Mouse (Mus musculus) lung, postnatal 0 days (tissue): ENCODE measurements around the gene Myo1h. TPM values are rescaled to one million over a fixed set of nuclear protein-coding genes. Genes with fewer than 3 reads are reported as not detected.
A peak's percentile ranks its signal among the peaks of the same experiment; 100 is the strongest.

Source experiments
- ATAC-seq: fragments of 200-750 bp; cut with Nextera tagmentation; 2 replicates; pipeline ENCODE4 v1.8.0; 2017; ENCODE audit warnings: moderate library complexity
- DNase-seq: peaks from one replicate; pipeline ENCODE4 v3.0.0-alpha.2; 2016; ENCODE audit warnings: low spot score
- H3K27ac ChIP-seq: fragments of 300-500 bp; sonication (generic); 2 replicates; pipeline ENCODE4 v1.5.1; 2014; ENCODE audit warnings: antibody characterized with exemption, mild to moderate bottlenecking, low read length, mixed read lengths
- H3K27me3 ChIP-seq: fragments of 300-500 bp; sonication (generic); replicated peaks from 2 replicates; pipeline ENCODE4 v1.6.1; 2014; ENCODE audit warnings: low read length, mixed read lengths; ENCODE audit not compliant: insufficient read depth
- H3K36me3 ChIP-seq: fragments of 300-500 bp; sonication (generic); 2 replicates; pipeline ENCODE4 v1.6.1; 2014; ENCODE audit warnings: low read length, mixed read lengths; ENCODE audit not compliant: insufficient read depth
- H3K4me1 ChIP-seq: fragments of 300-500 bp; sonication (generic); 2 replicates; pipeline ENCODE4 v1.6.1; 2014; ENCODE audit warnings: antibody characterized with exemption, low read depth, low read length, mixed read lengths; ENCODE audit not compliant: insufficient read depth
- H3K4me2 ChIP-seq: fragments of 300-500 bp; sonication (generic); replicated peaks from 2 replicates; pipeline ENCODE4 v1.6.1; 2014; ENCODE audit warnings: low read depth, mild to moderate bottlenecking, low read length, moderate library complexity, mixed read lengths
- H3K4me3 ChIP-seq: fragments of 300-500 bp; sonication (generic); 2 replicates; pipeline ENCODE4 v1.5.1; 2014; ENCODE audit warnings: low read depth, low read length
- H3K9ac ChIP-seq: fragments of 300-500 bp; sonication (generic); replicated peaks from 2 replicates; pipeline ENCODE4 v1.6.1; 2014; ENCODE audit warnings: low read depth, mild to moderate bottlenecking
- H3K9me3 ChIP-seq: fragments of 300-500 bp; sonication (generic); 2 replicates; pipeline ENCODE4 v1.6.1; 2016; ENCODE audit warnings: low read length, mixed read lengths
- CTCF ChIP-seq: IDR thresholded peaks from 2 replicates; pipeline ENCODE4 v1.5.1; 2016; ENCODE audit warnings: antibody characterized with exemption, mild to moderate bottlenecking
- EP300 ChIP-seq: IDR thresholded peaks from 2 replicates; pipeline ENCODE4 v1.6.1; 2016; ENCODE audit warnings: antibody characterized with exemption, mild to moderate bottlenecking, control low read depth
- WGBS: fragments of 180-500 bp; shearing (Covaris S2); extraction: QIAGEN DNeasy Blood & Tissue Kit; methylation state at CpG from one replicate; pipeline ENCODE4 v1.1.7; 2014; 5-methylcytosine and 5-hydroxymethylcytosine counted together
- polyA plus RNA-seq: library from polyadenylated mRNA; unstranded; fragments of >200 nt; fragmentation: Nextera tagmentation; extraction: Ambion mirVana; gene quantifications from 2 replicates; pipeline ENCODE4 v1.2.1, GENCODE M21; 2015

Myo1h gene
- 3.1 and 3.4 TPM in 2 replicates for polyA plus RNA-seq

DNA sequence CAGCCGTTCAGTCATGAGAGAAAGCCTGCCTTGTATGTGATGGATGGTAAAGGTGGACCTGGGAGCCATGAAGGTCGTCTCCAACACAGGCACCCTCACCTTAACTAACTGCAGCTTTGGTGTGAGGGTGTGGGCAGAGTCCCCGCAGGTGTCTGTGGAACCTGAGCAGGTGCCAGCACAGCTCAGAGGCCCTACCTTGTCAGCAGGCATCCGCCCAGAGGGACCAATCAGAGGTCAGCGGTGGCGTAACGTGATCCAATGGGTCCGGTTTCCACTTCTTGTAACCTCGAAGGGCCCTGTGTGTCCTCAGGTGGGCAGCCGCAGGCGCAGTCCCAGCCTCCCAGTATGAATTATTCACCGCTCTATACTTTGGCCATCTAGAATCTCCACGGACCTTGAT is at the start of gene Myo1h:
Gene Myo1h (plus strand): TSS at position 293 of the 400 bp plus-strand sequence.
- 33% methylated on average over 13 of the region's 13 CpGs for WGBS
- TF ChIP-seq EP300 (no peak), CTCF (no peak)
- no peaks in the 10 kb centered on the region for H3K27me3 ChIP-seq
- H3K9ac ChIP-seq, result no peak within 1 kb of the TSS
- H3K36me3 ChIP-seq, result no peaks in the 10 kb centered on the region
- H3K27ac ChIP-seq, result no peak within 1 kb of the TSS
- no peaks in the 10 kb centered on the region for H3K4me1 ChIP-seq
- no peak within 1 kb of the TSS for H3K4me2 ChIP-seq
- ATAC-seq (peak; percentile 37), DNase-seq (no peak)
- H3K9me3 ChIP-seq, result no peaks in the 10 kb centered on the region
- H3K4me3 ChIP-seq, result no peak within 1 kb of the TSS

GRCm38 (mm10) chr5:114239737-114240136 is 49.2 kb upstream of the Myo1h start:
- no peaks in the 10 kb centered on the region for H3K4me1 ChIP-seq
- H3K27me3 ChIP-seq, result no peaks in the 10 kb centered on the region
- H3K9me3 ChIP-seq, result no peaks in the 10 kb centered on the region
- H3K4me2 ChIP-seq, result no peak overlapping the region
- H3K27ac ChIP-seq, result no peak overlapping the region
- TF ChIP-seq EP300 (no peak), CTCF (no peak)
- WGBS, result 43% methylated on average over 14 of the region's 14 CpGs
- no peaks in the 10 kb centered on the region for H3K36me3 ChIP-seq
- H3K4me3 ChIP-seq, result no peak overlapping the region
- no peak overlapping the region for H3K9ac ChIP-seq
- ATAC-seq (no peak), DNase-seq (no peak)

- Histone ChIP-seq H3K4me2 (no peak overlapping the region), H3K4me1 (no peaks in the 10 kb centered on the region), H3K4me3 (no peak overlapping the region), H3K9me3 (no peaks in the 10 kb centered on the region), H3K27me3 (no peaks in the 10 kb centered on the region), H3K9ac (no peak overlapping the region), H3K36me3 (no peaks in the 10 kb centered on the region), H3K27ac (no peak overlapping the region)
- TF ChIP-seq CTCF, result no peak
- no peak for TF ChIP-seq EP300
- DNase-seq (no peak), ATAC-seq (no peak)
- 75% methylated on average over 7 of the region's 7 CpGs for WGBS
These were observed 42.5 kb upstream of the Myo1h start for GRCm38 (mm10) chr5:114246465-114246864.

DNA sequence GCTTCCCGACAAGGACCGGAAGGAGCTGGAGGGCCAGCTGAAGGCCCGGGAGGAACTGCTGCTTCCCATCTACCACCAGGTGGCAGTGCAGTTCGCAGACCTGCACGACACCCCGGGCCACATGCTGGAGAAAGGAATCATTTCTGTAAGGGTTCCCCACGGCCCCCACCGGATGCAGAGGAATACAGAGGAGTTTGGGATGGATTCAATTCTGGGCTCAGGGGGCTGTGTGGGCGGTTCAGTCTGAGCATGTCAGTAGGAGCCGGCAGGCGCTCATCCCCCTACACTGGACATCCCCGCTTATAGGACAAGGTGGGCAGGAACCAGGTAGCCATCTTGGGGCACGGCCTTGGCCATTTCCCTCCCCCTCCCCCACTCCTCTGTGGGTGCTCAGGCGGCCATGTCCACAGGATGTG is 40.8 kb upstream of the Myo1h start:
- no peak overlapping the region for H3K4me3 ChIP-seq

GRCm38 (mm10) chr5:114259495-114259894 is 29.5 kb upstream of the Myo1h start:
- Histone ChIP-seq H3K27me3 (no peaks in the 10 kb centered on the region), H3K4me1 (no peaks in the 10 kb centered on the region), H3K4me3 (no peak overlapping the region), H3K9ac (no peak overlapping the region), H3K27ac (no peak overlapping the region), H3K4me2 (no peak overlapping the region), H3K9me3 (no peaks in the 10 kb centered on the region), H3K36me3 (no peaks in the 10 kb centered on the region)
- ATAC-seq (no peak), DNase-seq (no peak)
- TF ChIP-seq CTCF (no peak), EP300 (no peak)
- 51% methylated on average over 10 of the region's 10 CpGs for WGBS

More for the DNA sequence above, 40.8 kb upstream of the Myo1h start:
- ATAC-seq (peak; percentile 65), DNase-seq (peak; percentile 84)
- no peak overlapping the region for H3K4me2 ChIP-seq
- no peaks in the 10 kb centered on the region for H3K27me3 ChIP-seq
- H3K36me3 ChIP-seq, result no peaks in the 10 kb centered on the region
- H3K9me3 ChIP-seq, result no peaks in the 10 kb centered on the region
- TF ChIP-seq EP300 (no peak), CTCF (peak; percentile 93)
- no peak overlapping the region for H3K27ac ChIP-seq
- 11% methylated on average over 14 of the region's 14 CpGs for WGBS
- no peaks in the 10 kb centered on the region for H3K4me1 ChIP-seq
- H3K9ac ChIP-seq, result no peak overlapping the region

DNA sequence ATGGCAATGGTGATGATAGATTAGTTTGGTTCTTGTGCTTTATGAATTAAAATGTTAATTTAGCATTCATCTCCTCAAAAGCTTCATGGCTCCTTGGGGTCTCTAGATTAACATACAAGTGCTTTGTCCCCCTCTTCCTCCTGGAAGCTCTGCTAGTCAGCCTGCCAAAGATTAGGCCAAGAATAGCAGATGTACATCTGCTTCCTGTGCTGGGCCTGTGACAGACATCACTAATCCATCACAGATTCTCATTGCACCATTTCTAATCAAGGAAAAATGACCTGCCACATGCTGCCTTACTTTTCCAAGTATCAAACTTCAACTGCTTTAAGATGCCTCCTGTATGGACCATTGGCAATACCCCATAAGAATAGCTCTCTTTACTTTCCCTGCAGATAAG is 27.5 kb upstream of the Myo1h start:
- no peaks in the 10 kb centered on the region for H3K27me3 ChIP-seq
- no peaks in the 10 kb centered on the region for H3K9me3 ChIP-seq
- no peak for DNase-seq
- no peak overlapping the region for H3K4me3 ChIP-seq
- H3K4me2 ChIP-seq, result no peak overlapping the region
- no peak overlapping the region for H3K27ac ChIP-seq
- H3K4me1 ChIP-seq, result no peaks in the 10 kb centered on the region
- ATAC-seq, result no peak
- H3K9ac ChIP-seq, result no peak overlapping the region
- TF ChIP-seq CTCF (no peak), EP300 (no peak)
- no peaks in the 10 kb centered on the region for H3K36me3 ChIP-seq

GRCm38 (mm10) chr5:114264030-114264459 is 24.9 kb upstream of the Myo1h start:
- Histone ChIP-seq H3K4me1 (no peaks in the 10 kb centered on the region), H3K4me2 (no peak overlapping the region), H3K27me3 (no peaks in the 10 kb centered on the region), H3K4me3 (no peak overlapping the region), H3K27ac (no peak overlapping the region), H3K36me3 (no peaks in the 10 kb centered on the region), H3K9me3 (no peaks in the 10 kb centered on the region), H3K9ac (no peak overlapping the region)
- DNase-seq (no peak), ATAC-seq (no peak)
- TF ChIP-seq EP300 (no peak), CTCF (no peak)
- WGBS, result 69% methylated on average over 8 of the region's 8 CpGs
